Comparison of ENCODE assay signal across 8 mouse cellular contexts in the genomic region with DNA sequence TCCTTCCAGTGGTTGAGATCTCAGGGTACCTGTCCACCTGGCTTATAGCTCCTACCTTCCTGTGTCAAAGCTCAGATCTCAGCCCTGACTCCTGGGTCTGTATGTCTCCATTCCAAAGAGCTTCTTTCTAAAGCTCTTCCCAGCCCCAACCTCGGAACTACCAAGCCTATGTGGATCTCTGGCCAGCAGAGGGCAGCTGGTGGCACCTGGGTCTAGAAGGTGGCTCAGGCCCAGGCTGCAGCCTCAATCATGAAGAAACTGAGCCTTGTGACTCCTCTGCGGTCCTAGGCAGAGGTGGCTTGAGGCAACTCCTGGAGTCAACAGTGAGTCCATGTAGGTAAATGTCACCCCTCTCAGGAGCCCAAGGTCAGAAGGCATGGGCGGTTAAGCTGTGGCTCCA.
A peak's percentile ranks its signal among the peaks of the same experiment; 100 is the strongest.
DNase-seq lines count a peak whose midpoint lies in the region.

No protein-coding gene starts in this region.

- DNase-seq in left cerebral cortex, adult 18-20 months (ENCODE audit: low spot score in 2 of 2): peak; percentile 63 to 64
- DNase-seq in left cerebral cortex, adult 11 months (ENCODE audit: low spot score): no peak
- DNase-seq in R1 (ENCODE audit: low read depth, low spot score): peak; percentile 6
- peak; percentile 68 for DNase-seq in c-Kit-positive CD71-positive TER-119-positive erythroid progenitor cells, embryonic 14.5 days (ENCODE audit: low spot score)
- DNase-seq in fibroblast of lung, adult 2 months (ENCODE audit: low read depth): peak; percentile 10
- peak; percentile 69 for DNase-seq in left cerebral cortex, postnatal 4 days
- peak; percentile 50 for DNase-seq in retina, postnatal 1 day
- no peak for DNase-seq in urinary bladder, postnatal 25 days (ENCODE audit: low spot score)

- intact Hi-C loops in left cerebral cortex, postnatal 4 days (cut with DNase I): no loop called here

Comparison
In these comparisons a context has a peak if more than half of its experiments do, and no peak if none do; other contexts are left out.
1. DNase-seq: peak in left cerebral cortex, adult 18-20 months (2 of 2), R1 (single experiment), c-Kit-positive CD71-positive TER-119-positive erythroid progenitor cells, embryonic 14.5 days (single experiment), fibroblast of lung, adult 2 months (single experiment), left cerebral cortex, postnatal 4 days (single experiment) and retina, postnatal 1 day (single experiment); none in left cerebral cortex, adult 11 months (single experiment) and urinary bladder, postnatal 25 days (single experiment).